Mouse (Mus musculus) embryo, embryonic 9.5 days (tissue): Measurements from ENCODE around the gene Nipbl.
"Not testable (repeated sequence)": the region's sequence is repeated elsewhere in the genome, so short reads cannot be mapped to it uniquely, and the experiment has no call there.

ENCODE experiments used
- DNase-seq: peaks from one replicate; pipeline ENCODE4 v3.0.0-alpha.2; 2017; ENCODE audit errors: extremely low spot score

Nipbl gene

DNA sequence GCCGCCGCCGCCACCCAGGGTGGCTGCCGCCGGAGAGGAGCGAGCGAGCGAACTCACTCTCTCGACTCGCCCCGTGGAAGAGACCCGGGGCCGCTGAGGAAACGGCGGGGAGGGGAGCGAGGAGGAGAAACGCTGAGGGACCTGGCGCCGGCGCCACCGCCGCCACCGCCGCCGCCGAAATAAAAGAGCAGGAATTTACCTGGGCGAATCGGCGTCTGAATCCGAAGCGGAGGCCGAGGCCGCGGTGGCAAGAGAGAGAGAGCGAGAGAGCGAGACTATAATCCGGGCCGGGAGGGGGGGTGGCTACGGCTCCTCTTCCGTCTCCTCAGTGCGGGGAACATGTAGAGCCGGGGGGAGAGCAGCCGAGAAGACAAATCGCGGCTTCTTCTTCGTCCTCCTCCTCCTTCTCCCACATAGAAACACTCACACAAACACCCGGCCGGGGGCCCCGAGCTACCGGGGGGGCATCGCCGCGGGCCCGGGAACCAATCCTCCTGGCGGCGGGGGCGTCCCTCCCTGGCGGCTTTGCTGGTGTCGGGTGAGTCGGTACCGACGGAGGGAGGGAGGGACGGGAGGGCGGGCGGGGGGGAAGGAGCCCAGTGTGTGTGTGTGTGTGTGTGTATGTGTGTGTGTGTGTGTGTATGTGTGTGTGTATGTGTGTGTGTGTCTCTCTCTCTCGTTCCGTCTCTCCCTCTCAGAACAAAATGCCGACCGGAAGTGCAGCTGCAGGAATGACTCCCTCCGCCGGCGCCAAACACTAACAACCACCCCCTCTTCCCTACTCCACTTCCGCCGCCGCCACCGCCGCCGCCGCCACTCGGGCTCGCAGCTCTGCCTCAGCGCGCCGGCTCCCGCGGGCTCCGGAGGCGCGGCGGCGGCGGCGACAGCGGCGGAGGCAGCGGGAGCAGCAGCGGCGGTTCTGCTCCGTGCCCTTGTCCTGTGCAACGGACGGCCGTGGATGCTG is at the start of gene Nipbl:
Nipbl (minus strand) TSS at position 538 of the 964 bp plus-strand sequence.
- DNase-seq: peak; percentile 92

- no peak for DNase-seq
These were observed 41.0 kb upstream of the Nipbl start for GRCm38 (mm10) chr15:8485261-8485660.

- DNase-seq: no peak
These were observed 24.8 kb upstream of the Nipbl start for GRCm38 (mm10) chr15:8469006-8469575.

DNA sequence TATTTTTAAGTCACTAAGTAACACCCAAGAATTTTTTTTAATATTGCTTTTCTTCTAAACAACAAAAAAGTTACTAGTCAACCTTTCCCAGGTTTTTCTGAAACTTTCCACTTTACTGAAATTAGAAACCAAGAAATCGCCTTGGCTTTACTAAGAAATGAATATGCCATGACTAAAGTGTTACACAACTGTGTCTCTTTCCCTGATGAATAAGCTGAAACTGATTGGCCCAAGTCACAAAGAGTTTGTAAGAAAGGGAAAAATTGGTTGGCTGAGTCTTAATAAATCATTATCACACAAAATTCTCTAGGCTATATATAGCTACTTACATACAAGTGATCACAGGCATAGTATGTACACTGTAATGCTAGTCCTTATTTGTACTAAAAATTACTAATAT is 19.3 kb upstream of the Nipbl start:
- no peak for DNase-seq

GRCm38 (mm10) chr15:8462780-8463179 is 18.5 kb upstream of the Nipbl start:
- DNase-seq: no peak

- DNase-seq: no peak
These were observed 16.6 kb upstream of the Nipbl start for GRCm38 (mm10) chr15:8460871-8461270.

DNA sequence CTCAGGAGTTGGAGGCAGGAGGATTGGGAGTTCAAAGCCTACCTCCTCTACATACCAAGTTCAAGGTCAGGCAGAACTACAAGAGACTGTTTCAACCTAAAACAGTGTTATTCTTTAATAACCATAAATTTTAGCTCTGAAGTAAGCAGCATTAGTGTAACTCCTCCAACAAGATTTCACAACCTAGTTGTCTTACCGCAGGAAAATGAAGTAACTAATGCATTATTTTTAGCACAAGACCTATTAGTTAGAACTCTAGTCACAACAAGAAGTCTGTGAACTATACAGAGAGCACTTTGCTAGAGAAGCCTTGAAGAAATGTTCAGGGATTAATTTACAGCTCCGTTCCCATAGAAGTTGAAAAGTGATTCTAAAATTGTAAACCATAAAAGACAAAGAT is 15.7 kb upstream of the Nipbl start:
- DNase-seq: no peak

DNA sequence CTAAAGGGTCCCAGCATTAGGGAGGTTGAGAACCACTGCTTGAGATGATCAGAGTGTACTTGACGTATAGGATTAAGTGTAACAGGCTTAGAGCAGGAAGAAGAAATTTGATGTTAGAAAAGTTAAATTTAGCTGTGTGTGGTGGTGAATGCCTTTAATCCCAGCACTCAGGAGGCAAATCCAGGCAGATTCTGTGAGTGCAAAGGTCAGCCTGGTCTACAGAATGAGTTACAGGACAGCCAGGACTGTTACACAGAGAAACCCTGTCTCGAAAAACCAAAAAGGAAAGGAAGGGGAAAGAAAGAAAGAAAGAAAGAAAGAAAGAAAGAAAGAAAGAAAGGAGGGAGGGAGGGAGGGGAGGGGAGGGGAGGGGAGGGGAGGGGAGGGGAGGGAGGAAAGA is 12.0 kb upstream of the Nipbl start:
- DNase-seq: not testable (repeated sequence)

- no peak for DNase-seq
These were observed 11.2 kb upstream of the Nipbl start for GRCm38 (mm10) chr15:8455486-8455885.

GRCm38 (mm10) chr15:8451071-8451470 is 6.8 kb upstream of the Nipbl start:
- peak; percentile 43 for DNase-seq

DNA sequence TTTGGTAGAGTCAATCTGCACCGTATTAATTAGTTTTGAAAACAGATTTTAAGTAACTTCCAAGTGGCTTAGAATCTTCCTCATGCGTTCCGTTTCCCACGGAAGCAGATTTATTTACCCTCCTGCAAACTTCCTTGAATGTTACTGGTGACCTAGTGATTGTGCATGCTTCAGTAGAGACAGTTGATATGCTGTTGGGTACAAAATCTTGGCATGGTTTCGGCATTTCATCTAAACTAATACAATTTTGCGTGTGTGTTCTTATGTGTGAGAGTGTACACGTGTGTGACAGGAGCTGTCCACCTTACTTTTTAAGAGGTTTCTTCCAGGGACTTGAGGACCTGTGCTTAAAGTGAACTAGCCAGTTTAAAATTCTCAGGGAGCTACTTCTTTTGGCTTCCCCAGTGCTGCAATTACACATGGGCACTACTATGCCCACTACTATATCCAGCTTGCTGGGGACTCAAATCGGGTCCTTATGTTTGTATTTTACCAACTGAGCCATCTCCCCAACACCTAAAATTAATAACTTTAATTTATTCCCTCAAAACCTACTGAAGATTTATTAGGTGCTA is 3.0 kb upstream of the Nipbl start:
- DNase-seq: no peak

DNA sequence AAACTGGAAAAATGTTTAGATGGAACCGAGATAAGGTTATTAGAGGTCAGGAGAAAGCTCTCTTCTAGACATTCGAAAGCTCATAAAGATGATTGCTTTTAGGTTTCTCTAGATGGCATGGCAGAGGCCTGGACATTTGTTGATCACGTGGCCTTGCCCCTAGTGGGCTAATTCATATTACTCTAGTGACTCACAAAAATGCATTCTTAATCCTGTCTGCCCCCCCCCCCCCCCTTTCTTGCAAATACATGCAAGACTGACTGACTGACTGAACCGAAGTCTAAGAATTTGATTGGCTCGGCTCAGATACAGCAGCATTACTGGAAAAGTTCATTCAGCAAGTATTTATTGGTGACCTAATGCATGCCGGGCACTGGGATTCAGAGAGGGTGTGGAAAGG is 2.2 kb upstream of the Nipbl start:
- peak; percentile 60 for DNase-seq

DNA sequence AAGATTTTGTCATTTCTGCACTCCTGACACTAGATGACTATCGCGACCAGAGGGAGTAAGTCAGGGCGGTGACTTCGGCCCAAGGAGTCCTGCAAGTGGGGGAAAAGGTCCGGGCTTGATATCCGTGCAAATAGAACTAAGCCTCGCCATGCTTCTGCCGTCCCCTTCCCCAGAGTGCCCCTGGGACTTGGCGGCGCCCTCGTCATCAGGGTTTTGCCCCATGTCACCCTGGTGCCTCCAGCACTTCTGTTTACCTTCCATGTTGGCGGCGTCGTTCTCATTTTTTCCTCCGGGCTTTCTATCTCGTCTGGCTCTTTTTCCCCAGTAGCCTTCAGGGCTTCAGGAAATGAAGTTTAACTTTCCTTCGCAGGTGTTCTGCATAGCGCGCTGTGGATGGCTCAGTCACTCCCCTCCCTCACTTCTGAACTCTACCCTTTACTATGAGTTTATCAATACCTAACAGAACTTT is 1.7 kb upstream of the Nipbl start:
- peak; percentile 51 for DNase-seq

DNA sequence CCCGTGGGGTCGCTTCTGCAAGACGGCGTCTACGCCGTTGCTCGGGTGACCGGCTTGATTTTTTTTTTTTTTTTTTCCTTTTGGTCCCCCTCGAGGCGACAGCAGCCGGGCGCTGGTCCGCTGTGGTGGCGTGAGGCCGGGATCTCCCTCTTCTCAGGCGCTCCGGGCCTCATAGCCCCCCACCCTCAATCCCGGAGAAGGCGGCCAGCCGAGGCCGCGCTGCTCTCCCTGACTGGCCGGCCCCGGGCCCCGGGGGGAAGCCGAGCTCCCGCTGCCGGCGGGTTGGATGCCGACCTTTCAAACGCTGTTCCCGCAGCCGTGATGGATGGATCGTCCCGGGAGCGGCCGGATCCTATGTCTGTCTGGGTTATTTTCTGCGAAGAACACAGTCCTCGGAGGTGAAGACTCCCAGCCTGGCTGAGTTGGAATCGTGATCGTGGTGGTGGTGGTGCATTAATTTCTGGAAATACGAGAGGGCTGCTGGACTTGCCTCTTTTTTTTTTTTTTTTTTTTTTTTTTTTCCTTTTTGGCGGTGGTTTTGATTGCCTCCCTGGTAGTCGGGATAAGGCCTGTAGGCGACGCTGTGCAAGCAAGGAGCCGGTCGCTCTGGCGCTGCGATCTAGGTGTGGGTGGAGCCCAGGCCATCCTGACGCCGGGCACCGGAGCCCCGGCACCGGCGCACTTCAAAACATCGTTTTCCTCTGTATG is 781 bp upstream of the Nipbl start:
- peak; percentile 76 for DNase-seq

DNA sequence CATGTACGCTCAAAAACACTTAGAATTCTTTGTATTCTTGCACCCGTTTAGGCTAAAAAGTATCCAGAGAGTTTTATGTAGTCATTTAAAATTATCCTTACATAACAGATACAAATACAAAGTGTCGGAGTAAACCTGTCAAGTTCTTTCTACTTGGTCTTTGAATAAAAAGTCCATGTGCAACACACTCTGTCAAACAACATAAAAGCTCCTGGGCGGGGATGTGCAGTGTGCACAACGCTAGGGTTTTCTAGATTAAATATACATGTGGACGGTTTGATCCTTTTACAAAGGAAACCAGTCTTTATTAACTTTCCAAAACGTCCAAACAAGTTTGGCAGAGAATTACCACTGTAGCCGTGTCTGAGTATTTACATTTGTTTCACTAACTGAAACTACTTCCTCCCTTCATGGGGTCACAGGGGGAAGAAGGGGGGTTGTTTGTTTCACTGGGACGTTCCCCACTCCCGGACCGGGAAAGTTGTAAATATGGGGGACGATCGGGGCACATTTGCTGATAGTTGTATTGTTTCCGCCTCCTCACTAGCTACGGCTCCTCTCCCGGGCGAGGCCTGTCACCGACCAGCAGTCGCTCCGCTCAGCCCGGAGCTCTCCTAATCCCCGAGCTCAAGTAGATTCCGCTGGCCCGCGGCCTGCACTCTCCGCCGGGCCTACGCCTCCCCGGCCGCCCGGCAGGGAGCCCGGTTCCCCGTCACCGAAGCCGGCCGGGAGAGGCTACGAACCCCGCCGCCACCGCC is 916 bp downstream of the Nipbl start:
- DNase-seq: peak; percentile 66

- peak; percentile 22 for DNase-seq
These were observed 1.5 kb downstream of the Nipbl start for GRCm38 (mm10) chr15:8442761-8443160.

DNA sequence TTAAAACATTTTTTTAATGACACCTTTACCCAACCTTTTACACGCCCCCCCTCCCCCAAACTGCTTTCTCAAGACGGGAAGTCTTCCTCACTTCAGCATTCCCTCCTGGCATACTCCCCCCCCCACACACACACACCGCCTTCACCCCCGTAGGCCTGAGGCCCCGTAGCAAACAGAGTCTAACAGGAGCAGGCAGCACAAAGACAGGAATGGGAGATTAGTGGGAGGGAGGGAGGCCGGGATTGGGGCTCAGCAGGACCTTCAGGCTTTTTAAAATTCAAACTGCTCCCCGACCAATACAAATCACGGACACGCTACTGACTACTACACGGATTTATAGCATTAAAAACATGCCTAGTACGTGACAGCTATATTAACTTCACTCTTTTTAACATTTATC is 2.1 kb downstream of the Nipbl start:
- peak; percentile 68 for DNase-seq

- no peak for DNase-seq
These were observed 10.9 kb downstream of the Nipbl start for GRCm38 (mm10) chr15:8433239-8433947.

- DNase-seq: no peak
These were observed 11.7 kb downstream of the Nipbl start for GRCm38 (mm10) chr15:8432534-8432933.

GRCm38 (mm10) chr15:8429502-8429901 is 14.8 kb downstream of the Nipbl start:
- DNase-seq: no peak

DNA sequence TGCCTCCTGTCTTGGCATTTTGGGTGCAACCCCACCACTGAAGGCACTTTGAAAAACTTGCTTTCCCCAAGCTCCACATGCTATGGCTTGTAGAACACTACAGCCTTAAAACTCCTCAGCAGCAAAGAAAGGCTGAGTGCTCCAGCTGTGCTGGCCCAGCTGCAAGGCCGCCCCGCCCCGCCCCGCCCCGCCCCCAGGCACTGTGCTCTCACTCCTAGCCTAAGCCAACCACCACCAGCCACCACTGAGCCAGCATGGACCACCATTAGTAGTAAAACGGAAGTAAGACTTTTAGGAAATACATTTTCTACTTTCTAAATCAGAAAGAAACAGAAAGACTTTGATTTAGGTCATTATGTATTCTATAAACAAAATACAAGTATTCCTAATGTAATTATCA is 23.4 kb downstream of the Nipbl start:
- no peak for DNase-seq
